Mouse (Mus musculus) intestine, postnatal 0 days (tissue): ENCODE results near the gene Sema5a. TPM values are rescaled to one million over a fixed set of nuclear protein-coding genes. Genes with fewer than 3 reads are reported as not detected.

Experiments
- ATAC-seq: fragments of 200-750 bp; cut with Nextera tagmentation; 2 replicates; pipeline ENCODE4 v1.8.0; 2017; ENCODE audit warnings: mild to moderate bottlenecking, moderate TSS enrichment, moderate library complexity
- H3K27ac ChIP-seq: fragments of 300-500 bp; sonication (generic); 2 replicates; pipeline ENCODE4 v1.5.1; 2014; ENCODE audit warnings: mild to moderate bottlenecking, low read depth, low read length, moderate library complexity
- H3K27me3 ChIP-seq: fragments of 300-500 bp; sonication (generic); replicated peaks from 2 replicates; pipeline ENCODE4 v1.6.1; 2014; ENCODE audit warnings: low read length, mixed read lengths; ENCODE audit not compliant: control insufficient read depth, insufficient read depth
- H3K36me3 ChIP-seq: fragments of 300-500 bp; sonication (generic); 2 replicates; pipeline ENCODE4 v1.6.1; 2014; ENCODE audit warnings: mild to moderate bottlenecking, moderate library complexity; ENCODE audit not compliant: control insufficient read depth, insufficient read depth
- H3K4me1 ChIP-seq: fragments of 300-500 bp; sonication (generic); replicated peaks from 2 replicates; pipeline ENCODE4 v1.6.1; 2014; ENCODE audit warnings: antibody characterized with exemption, low read length, mixed read lengths; ENCODE audit not compliant: control insufficient read depth, insufficient read depth
- H3K4me2 ChIP-seq: fragments of 300-500 bp; sonication (generic); replicated peaks from 2 replicates; pipeline ENCODE4 v1.6.1; 2014; ENCODE audit warnings: low read depth, mild to moderate bottlenecking, moderate library complexity
- H3K4me3 ChIP-seq: fragments of 300-500 bp; sonication (generic); 2 replicates; pipeline ENCODE4 v1.5.1; 2014; ENCODE audit warnings: low read depth, low read length
- H3K9ac ChIP-seq: fragments of 300-500 bp; sonication (generic); 2 replicates; pipeline ENCODE4 v1.6.1; 2014; ENCODE audit warnings: mild to moderate bottlenecking, low read depth, low read length
- H3K9me3 ChIP-seq: fragments of 300-500 bp; sonication (generic); 2 replicates; pipeline ENCODE4 v1.6.1; 2016; ENCODE audit warnings: mixed run types; ENCODE audit not compliant: control insufficient read depth
- CTCF ChIP-seq: sonication (generic); IDR thresholded peaks from 2 replicates; pipeline ENCODE4 v1.5.1; 2016; ENCODE audit warnings: low read depth, mild to moderate bottlenecking, control low read depth, antibody characterized with exemption, moderate library complexity
- WGBS: fragments of 180-500 bp; shearing (Covaris S2); extraction: QIAGEN DNeasy Blood & Tissue Kit; methylation state at CpG from one replicate; pipeline ENCODE4 v1.1.7; 2014; 5-methylcytosine and 5-hydroxymethylcytosine counted together
- polyA plus RNA-seq: library from polyadenylated mRNA; unstranded; fragments of >200 nt; fragmentation: Nextera tagmentation; extraction: Ambion mirVana; gene quantifications from 2 replicates; pipeline ENCODE4 v1.2.1, GENCODE M21; 2015

Gene Sema5a
- polyA plus RNA-seq, 1 experiment from 2014 or later = 5.1 TPM

GRCm38 (mm10) chr15:32244956-32245836 lies 586 bp downstream of the Sema5a start:
- H3K9ac ChIP-seq = peak overlapping the region; percentile 65
- TF ChIP-seq CTCF = peak; percentile 27; the same call in 1 of the 2 replicates
- H3K27me3 ChIP-seq = no peaks in the 10 kb centered on the region
- no peaks in the 10 kb centered on the region for H3K36me3 ChIP-seq
- H3K4me1 ChIP-seq = 0 out of 2 replicates have a peak, but pooled peaks cover 3% of the 10 kb centered on the region
- H3K4me3 ChIP-seq = peak overlapping the region; percentile 59
- under 1% methylated on average over 52 of the region's 52 CpGs for WGBS
- peak; percentile 63 for ATAC-seq
- no peak overlapping the region for H3K27ac ChIP-seq
- H3K9me3 ChIP-seq = no peaks in the 10 kb centered on the region
- H3K4me2 ChIP-seq = peak overlapping the region; percentile 95

GRCm38 (mm10) chr15:32245837-32246670 lies 1.4 kb downstream of the Sema5a start:
- Histone ChIP-seq H3K9ac (peak overlapping the region; percentile 65), H3K9me3 (no peaks in the 10 kb centered on the region), H3K27ac (no peak overlapping the region), H3K27me3 (no peaks in the 10 kb centered on the region), H3K4me2 (peak overlapping the region; percentile 95), H3K4me1 (0 out of 2 replicates have a peak, but pooled peaks cover 3% of the 10 kb centered on the region), H3K36me3 (no peaks in the 10 kb centered on the region), H3K4me3 (peak overlapping the region; percentile 59)
- no peak for ATAC-seq
- WGBS = 2% methylated on average over 47 of the region's 47 CpGs
- peak; percentile 82 for TF ChIP-seq CTCF

- ATAC-seq = no peak
- 69% methylated on average over 5 of the region's 5 CpGs for WGBS
- Histone ChIP-seq H3K9me3 (no peaks in the 10 kb centered on the region), H3K4me3 (no peak overlapping the region), H3K27me3 (no peaks in the 10 kb centered on the region), H3K4me2 (peak overlapping the region; percentile 95), H3K4me1 (0 out of 2 replicates have a peak, but pooled peaks cover 3% of the 10 kb centered on the region), H3K27ac (no peak overlapping the region), H3K9ac (no peak overlapping the region), H3K36me3 (no peaks in the 10 kb centered on the region)
- TF ChIP-seq CTCF = no peak
Measured at GRCm38 (mm10) chr15:32247281-32247680, 2.7 kb downstream of the Sema5a start.

- ATAC-seq = no peak
- Histone ChIP-seq H3K4me1 (no peaks in the 10 kb centered on the region), H3K27me3 (no peaks in the 10 kb centered on the region), H3K4me2 (no peak overlapping the region), H3K4me3 (no peak overlapping the region), H3K9ac (no peak overlapping the region), H3K9me3 (no peaks in the 10 kb centered on the region), H3K27ac (no peak overlapping the region), H3K36me3 (no peaks in the 10 kb centered on the region)
- 82% methylated on average over 2 of the region's 2 CpGs for WGBS
- no peak for TF ChIP-seq CTCF
Measured at GRCm38 (mm10) chr15:32254806-32255205, 10.2 kb downstream of the Sema5a start.

GRCm38 (mm10) chr15:32257340-32257739 lies 12.7 kb downstream of the Sema5a start:
- no peak overlapping the region for H3K9ac ChIP-seq
- H3K27ac ChIP-seq = no peak overlapping the region
- no peaks in the 10 kb centered on the region for H3K9me3 ChIP-seq
- TF ChIP-seq CTCF = no peak
- H3K4me2 ChIP-seq = no peak overlapping the region
- no peaks in the 10 kb centered on the region for H3K27me3 ChIP-seq
- 79% methylated on average over 8 of the region's 8 CpGs for WGBS
- H3K36me3 ChIP-seq = no peaks in the 10 kb centered on the region
- ATAC-seq = no peak
- H3K4me1 ChIP-seq = no peaks in the 10 kb centered on the region
- no peak overlapping the region for H3K4me3 ChIP-seq

GRCm38 (mm10) chr15:32257886-32258319 lies 13.3 kb downstream of the Sema5a start:
- Histone ChIP-seq H3K4me3 (no peak overlapping the region), H3K4me1 (no peaks in the 10 kb centered on the region), H3K27me3 (no peaks in the 10 kb centered on the region), H3K9ac (no peak overlapping the region), H3K4me2 (no peak overlapping the region), H3K9me3 (no peaks in the 10 kb centered on the region), H3K27ac (no peak overlapping the region), H3K36me3 (no peaks in the 10 kb centered on the region)
- ATAC-seq = no peak
- no peak for TF ChIP-seq CTCF
- WGBS = 62% methylated on average over 7 of the region's 7 CpGs
